Mouse (Mus musculus) embryonic facial prominence, embryonic 14.5 days (tissue): Measurements from ENCODE around the gene Ugt1a7c. TPM values are rescaled to one million over a fixed set of nuclear protein-coding genes. Genes with fewer than 3 reads are reported as not detected.
A peak's percentile ranks its signal among the peaks of the same experiment; 100 is the strongest.
"Not testable (repeated sequence)": the region's sequence is repeated elsewhere in the genome, so short reads cannot be mapped to it uniquely, and the experiment has no call there.

Experiments used
- ATAC-seq: fragments of 200-750 bp; cut with Nextera tagmentation; 2 replicates; pipeline ENCODE4 v1.8.0; 2017; ENCODE audit warnings: low read depth, moderate number of reproducible peaks, moderate TSS enrichment
- DNase-seq: peaks from one replicate; pipeline ENCODE4 v3.0.0-alpha.2; 2015; ENCODE audit warnings: low spot score
- H3K27ac ChIP-seq: fragments of 300-500 bp; sonication (generic); replicated peaks from 2 replicates; pipeline ENCODE4 v1.5.1; 2014; ENCODE audit warnings: low read depth, mild to moderate bottlenecking, low read length, moderate library complexity
- H3K27me3 ChIP-seq: fragments of 300-500 bp; sonication (generic); replicated peaks from 2 replicates; pipeline ENCODE4 v1.6.1; 2014; ENCODE audit warnings: low read length; ENCODE audit not compliant: control insufficient read depth, insufficient read depth
- H3K36me3 ChIP-seq: fragments of 300-500 bp; sonication (generic); 2 replicates; pipeline ENCODE4 v1.6.1; 2014; ENCODE audit warnings: low read length, mixed read lengths; ENCODE audit not compliant: control insufficient read depth, insufficient read depth
- H3K4me1 ChIP-seq: fragments of 300-500 bp; sonication (generic); 2 replicates; pipeline ENCODE4 v1.6.1; 2014; ENCODE audit warnings: antibody characterized with exemption, low read length; ENCODE audit not compliant: control insufficient read depth, insufficient read depth
- H3K4me2 ChIP-seq: fragments of 300-500 bp; sonication (generic); 2 replicates; pipeline ENCODE4 v1.6.1; 2014; ENCODE audit warnings: low read depth, mild to moderate bottlenecking, low read length, moderate library complexity, mixed read lengths
- H3K4me3 ChIP-seq: fragments of 300-500 bp; sonication (generic); 2 replicates; pipeline ENCODE4 v1.5.1; 2014; ENCODE audit warnings: low read depth, mild to moderate bottlenecking, low read length
- H3K9ac ChIP-seq: fragments of 300-500 bp; sonication (generic); 2 replicates; pipeline ENCODE4 v1.6.1; 2014; ENCODE audit warnings: low read depth, mild to moderate bottlenecking, low read length, moderate library complexity, mixed read lengths
- H3K9me3 ChIP-seq: fragments of 300-500 bp; sonication (generic); 2 replicates; pipeline ENCODE4 v1.6.1; 2016; ENCODE audit warnings: low read length; ENCODE audit not compliant: control insufficient read depth
- WGBS: fragments of 180-500 bp; shearing (Covaris S2); extraction: QIAGEN DNeasy Blood & Tissue Kit; methylation state at CpG from one replicate; pipeline ENCODE4 v1.1.7; 2014; 5-methylcytosine and 5-hydroxymethylcytosine counted together
- polyA plus RNA-seq: library from polyadenylated mRNA; unstranded; fragments of >200 nt; fragmentation: Nextera tagmentation; extraction: Ambion mirVana; gene quantifications from 2 replicates; pipeline ENCODE4 v1.2.1, GENCODE M21; 2014

Ugt1a7c gene
- polyA plus RNA-seq, 1 experiment from 2014 or later: 3.9 TPM

DNA sequence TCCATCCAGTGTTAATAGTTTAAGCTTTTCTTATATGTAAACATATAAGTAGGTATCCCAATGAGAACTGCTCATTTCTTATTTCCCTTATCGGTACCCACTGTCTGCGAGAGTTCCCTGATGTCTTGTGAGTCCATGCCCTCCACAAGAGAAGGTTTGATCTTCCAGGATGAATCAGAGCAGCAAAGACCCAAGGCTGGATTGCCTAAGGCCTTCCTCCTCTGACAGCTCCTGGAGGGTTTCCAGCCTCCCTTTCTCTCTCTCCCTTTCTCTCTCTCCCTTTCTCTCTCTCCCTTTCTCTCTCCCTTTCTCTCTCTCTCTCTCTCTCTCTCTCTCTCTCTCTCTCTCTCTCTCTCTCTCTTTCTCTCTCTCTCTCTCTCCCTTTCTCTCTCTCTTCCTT is 34.2 kb downstream of the Ugt1a7c start:
- not testable (repeated sequence) for DNase-seq, H3K27me3 ChIP-seq, H3K4me2 ChIP-seq, H3K9ac ChIP-seq, H3K27ac ChIP-seq, H3K9me3 ChIP-seq, H3K4me1 ChIP-seq, H3K4me3 ChIP-seq, ATAC-seq, H3K36me3 ChIP-seq
- 79% methylated on average over 2 of the region's 2 CpGs for WGBS

DNA sequence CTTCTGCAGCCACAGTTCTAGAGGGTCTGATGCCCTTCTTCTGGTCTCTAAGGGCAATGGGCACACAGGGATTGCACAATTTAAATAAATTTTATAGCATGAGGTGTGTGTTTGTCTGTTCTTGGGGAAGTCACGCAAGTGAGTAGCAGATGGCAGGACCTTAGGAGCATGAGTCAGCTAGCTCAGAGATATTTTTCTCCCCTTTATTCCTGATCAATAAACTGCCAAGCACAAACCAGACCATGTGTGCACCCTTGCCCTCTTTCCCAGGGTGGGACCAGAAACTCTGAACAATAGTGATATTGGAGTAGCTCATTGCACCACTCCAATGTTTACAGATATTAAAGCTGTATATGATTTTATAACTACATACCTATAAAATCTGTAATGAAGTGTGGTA is 35.4 kb downstream of the Ugt1a7c start:
- not testable (repeated sequence) for H3K27ac ChIP-seq, H3K36me3 ChIP-seq, H3K27me3 ChIP-seq, H3K9ac ChIP-seq, DNase-seq, H3K4me3 ChIP-seq, H3K4me2 ChIP-seq, ATAC-seq, H3K9me3 ChIP-seq
- peaks cover 13% of the 10 kb centered on the region; the same call in 1 of the 2 replicates for H3K4me1 ChIP-seq
- WGBS: 83% methylated on average over 1 of the region's 1 CpGs

DNA sequence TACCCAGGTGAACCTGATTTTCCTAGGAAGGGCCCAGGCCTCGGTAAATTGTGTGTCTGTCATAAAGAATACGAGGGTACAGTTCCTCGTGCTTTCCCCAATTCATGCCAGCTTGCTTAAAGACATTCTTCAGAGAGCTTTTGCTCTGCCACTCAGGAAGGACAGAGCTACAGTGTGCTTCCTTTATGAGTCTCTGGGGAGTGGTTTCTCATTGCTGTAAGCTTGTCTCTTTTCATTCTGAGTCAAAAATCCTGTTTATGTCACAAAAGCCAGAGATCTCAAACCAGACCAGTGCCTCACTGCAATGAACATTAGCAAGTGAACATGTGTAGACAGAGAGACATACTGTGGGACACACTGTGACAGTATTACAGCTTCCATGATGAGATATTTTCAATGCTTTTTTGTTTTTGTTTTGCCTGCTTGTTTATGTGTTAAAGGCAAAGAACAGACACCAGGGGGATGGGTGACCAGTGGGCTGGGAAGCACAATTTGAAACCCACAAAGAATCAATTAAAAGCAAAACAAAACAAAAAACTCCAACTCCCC is 39.1 kb downstream of the Ugt1a7c start:
- Histone ChIP-seq H3K9me3 (no peaks in the 10 kb centered on the region), H3K9ac (no peak overlapping the region), H3K4me3 (no peak overlapping the region), H3K27ac (peak overlapping the region; percentile 42), H3K36me3 (no peaks in the 10 kb centered on the region), H3K4me1 (peaks cover 13% of the 10 kb centered on the region; the same call in 1 of the 2 replicates), H3K4me2 (no peak overlapping the region), H3K27me3 (no peaks in the 10 kb centered on the region)
- 0 out of 2 replicates have a peak, but pooled peaks have one; percentile 37 for ATAC-seq
- 42% methylated on average over 3 of the region's 3 CpGs for WGBS
- peak; percentile 34 for DNase-seq

DNA sequence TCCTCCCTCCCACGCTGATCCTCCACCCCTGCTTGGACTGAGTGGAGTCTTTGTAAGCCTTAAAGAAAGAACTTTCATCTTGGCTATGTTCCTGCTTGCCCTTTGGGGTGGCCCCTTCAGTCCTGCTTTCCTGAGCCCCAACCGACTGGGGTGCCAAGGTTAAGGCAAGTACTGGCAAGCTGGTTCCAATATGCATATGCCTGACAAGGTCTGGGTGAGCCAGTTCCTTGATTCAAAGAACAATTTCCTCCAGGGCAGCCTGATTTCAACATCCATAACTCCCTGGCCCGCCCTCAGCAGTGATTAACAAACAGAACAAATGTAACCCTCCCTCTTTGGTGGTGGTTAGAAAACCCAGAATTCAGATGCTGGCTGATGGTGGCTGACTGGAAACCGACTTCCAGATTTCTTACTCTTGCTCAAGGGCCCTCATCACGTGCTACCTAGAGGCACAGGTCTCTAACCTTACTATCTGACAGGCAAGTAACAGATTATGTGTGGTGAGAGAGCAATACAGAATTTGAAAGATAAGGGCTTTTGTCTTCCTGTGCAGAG is 39.7 kb downstream of the Ugt1a7c start, which contains the start of gene Ugt1a6a:
TSS of gene Ugt1a6a (plus strand) at position 353 of the 555 bp plus-strand sequence.
- peak; percentile 84 for ATAC-seq
- Histone ChIP-seq H3K27ac (peak within 1 kb of the TSS; percentile 42), H3K4me1 (peaks cover 13% of the 10 kb centered on the region; the same call in 1 of the 2 replicates), H3K9ac (peak within 1 kb of the TSS; percentile 14; the same call in 1 of the 2 replicates)
- not testable (repeated sequence) for H3K27me3 ChIP-seq, H3K36me3 ChIP-seq, H3K4me3 ChIP-seq, H3K4me2 ChIP-seq, H3K9me3 ChIP-seq
- WGBS: 22% methylated on average over 4 of the region's 5 CpGs
- peak; percentile 82 for DNase-seq

DNA sequence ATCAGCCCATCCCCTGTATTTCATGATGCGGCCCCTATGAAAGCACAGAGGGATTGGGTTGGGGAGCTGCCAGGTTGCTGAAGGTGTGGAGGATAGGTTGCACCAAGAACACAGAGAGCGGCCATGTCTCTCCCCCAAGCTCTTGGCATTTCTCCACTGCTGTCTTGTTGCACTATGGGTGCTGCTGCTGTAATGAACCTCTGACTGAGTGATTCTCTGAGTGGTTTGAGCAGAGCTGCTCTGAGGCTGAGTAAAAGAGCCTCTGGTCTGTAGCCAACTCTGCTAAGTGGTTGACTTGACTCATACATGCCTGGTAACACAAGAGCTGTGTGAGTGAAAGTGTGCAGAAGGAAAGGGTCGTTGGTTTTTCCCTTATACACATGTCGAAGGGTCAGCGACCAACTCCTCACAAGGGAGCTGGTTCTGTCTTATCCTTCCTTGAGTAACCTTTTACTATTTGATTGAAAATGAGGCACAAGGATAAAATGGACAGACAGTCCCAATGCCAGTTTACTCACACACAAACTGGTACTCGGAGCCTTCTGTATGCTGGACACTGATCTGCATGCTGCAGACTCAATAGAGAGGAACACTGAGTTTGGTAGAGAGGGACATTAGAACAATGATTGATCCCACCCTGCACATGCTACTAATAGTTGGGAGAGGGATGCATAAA is 40.5 kb downstream of the Ugt1a7c start:
- not testable (repeated sequence) for ATAC-seq, H3K27me3 ChIP-seq, H3K9me3 ChIP-seq, H3K27ac ChIP-seq, H3K36me3 ChIP-seq, H3K4me2 ChIP-seq, H3K4me3 ChIP-seq
- Histone ChIP-seq H3K4me1 (peaks cover 13% of the 10 kb centered on the region; the same call in 1 of the 2 replicates), H3K9ac (peak overlapping the region; percentile 14; the same call in 1 of the 2 replicates)
- peak; percentile 19 for DNase-seq
- WGBS: 74% methylated on average over 5 of the region's 6 CpGs

DNA sequence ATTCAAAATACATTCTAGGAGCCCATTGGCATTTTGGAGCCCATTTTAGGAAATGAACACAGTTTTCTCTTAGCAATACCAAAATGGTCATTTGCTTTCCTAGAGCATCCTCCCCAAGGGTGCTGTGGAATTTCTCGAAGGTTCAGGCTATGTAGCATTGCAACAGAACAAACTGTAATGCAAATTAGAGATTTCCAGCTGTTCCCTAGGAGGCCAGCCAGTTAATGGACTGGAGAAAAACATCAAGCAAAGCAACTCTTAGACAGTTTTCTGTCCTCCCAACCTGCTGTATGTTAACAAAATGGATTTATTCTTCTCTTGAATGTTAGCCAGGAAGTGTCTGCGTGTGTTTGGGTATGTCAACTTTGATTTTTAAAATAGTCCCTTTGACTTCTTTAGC is 41.8 kb downstream of the Ugt1a7c start:
- ATAC-seq: no peak
- no peak overlapping the region for H3K4me2 ChIP-seq
- 62% methylated on average over 2 of the region's 2 CpGs for WGBS
- no peak overlapping the region for H3K4me3 ChIP-seq
- H3K36me3 ChIP-seq: no peaks in the 10 kb centered on the region
- peaks cover 13% of the 10 kb centered on the region; the same call in 1 of the 2 replicates for H3K4me1 ChIP-seq
- no peak overlapping the region for H3K9ac ChIP-seq
- H3K9me3 ChIP-seq: no peaks in the 10 kb centered on the region
- DNase-seq: no peak
- H3K27me3 ChIP-seq: no peaks in the 10 kb centered on the region
- H3K27ac ChIP-seq: no peak overlapping the region

DNA sequence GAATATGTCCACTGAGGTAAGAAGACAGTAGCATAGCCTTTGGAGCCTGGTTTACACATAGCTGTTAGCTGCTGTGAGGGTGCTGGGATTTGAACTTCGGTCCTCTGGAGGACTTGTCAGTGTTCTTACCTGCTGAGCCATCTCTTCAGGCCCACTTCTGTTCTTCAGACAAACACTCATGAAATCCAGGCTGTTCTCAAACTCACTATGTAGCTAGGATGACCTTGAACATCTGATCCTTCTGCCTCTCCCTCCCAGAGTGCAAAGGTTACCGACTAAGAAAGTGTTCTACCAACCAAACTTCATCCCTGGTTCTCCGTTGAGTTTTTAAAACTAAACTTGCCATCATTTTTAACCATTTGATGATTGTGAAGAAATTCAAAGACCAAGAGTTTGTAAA is 42.4 kb downstream of the Ugt1a7c start:
- Histone ChIP-seq H3K4me1 (peaks cover 13% of the 10 kb centered on the region; the same call in 1 of the 2 replicates), H3K9ac (no peak overlapping the region), H3K27ac (no peak overlapping the region), H3K27me3 (no peaks in the 10 kb centered on the region), H3K36me3 (no peaks in the 10 kb centered on the region), H3K9me3 (no peaks in the 10 kb centered on the region), H3K4me3 (no peak overlapping the region), H3K4me2 (no peak overlapping the region)
- no peak for DNase-seq
- ATAC-seq: no peak
- 80% methylated on average over 3 of the region's 3 CpGs for WGBS

DNA sequence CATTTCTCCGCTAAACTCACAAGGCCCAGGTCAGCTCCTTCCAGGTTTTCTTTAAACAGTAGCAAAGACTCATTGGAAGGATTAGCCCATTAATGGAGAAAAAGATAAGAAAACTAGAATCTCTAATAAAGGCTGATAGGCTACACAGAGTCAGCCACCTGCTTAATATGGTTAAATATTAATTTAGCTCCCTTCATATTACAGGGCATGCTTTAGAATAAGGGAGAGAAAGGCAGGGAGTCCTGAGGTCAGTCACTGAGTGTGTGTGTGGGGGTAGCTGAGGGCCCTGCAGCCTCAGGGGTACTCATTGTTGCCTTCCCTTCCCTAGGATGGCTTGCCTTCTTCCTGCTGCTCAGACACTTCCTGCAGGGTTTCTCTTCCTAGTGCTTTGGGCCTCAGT is 43.3 kb downstream of the Ugt1a7c start:
- H3K9me3 ChIP-seq: no peaks in the 10 kb centered on the region
- no peak overlapping the region for H3K4me3 ChIP-seq
- peaks cover 13% of the 10 kb centered on the region; the same call in 1 of the 2 replicates for H3K4me1 ChIP-seq
- H3K4me2 ChIP-seq: no peak overlapping the region
- no peaks in the 10 kb centered on the region for H3K36me3 ChIP-seq
- no peaks in the 10 kb centered on the region for H3K27me3 ChIP-seq
- no peak overlapping the region for H3K27ac ChIP-seq
- DNase-seq (no peak), ATAC-seq (no peak)
- no peak overlapping the region for H3K9ac ChIP-seq
- 88% methylated on average over 1 of the region's 1 CpGs for WGBS
